Mouse (Mus musculus): Measurements from ENCODE around the gene Mphosph9.

- no peak for TF ChIP-seq CTCF (IDR thresholded peaks at IDR 0.05; ENCODE audit: low read depth, low read length)
- no peak for TF ChIP-seq EP300 (IDR thresholded peaks at IDR 0.05; ENCODE audit: insufficient read depth, low read depth, low read length)
- TF ChIP-seq POLR2A (IDR thresholded peaks at IDR 0.05; ENCODE audit: insufficient read depth, low read length) = no peak
Observed at GRCm38 (mm10) chr5:124206481-124207038, 121.2 kb downstream of the Mphosph9 start.

Measured in ES-Bruce4 (cell line).